Mouse (Mus musculus): ENCODE measurements around the gene Dennd1b. TPM values are rescaled to one million over a fixed set of nuclear protein-coding genes. Genes with fewer than 3 reads are reported as not detected.

The Dennd1b gene
- total and polyA plus RNA-seq, 2 experiments from 2014 or later, result 11.1 to 39.6 TPM

- no peak for TF ChIP-seq CTCF (IDR thresholded peaks at IDR 0.05; ENCODE audit: low read depth)
- no peak for TF ChIP-seq EP300 (IDR thresholded peaks at IDR 0.05; ENCODE audit: low read depth)
- H3K27ac ChIP-seq (ENCODE audit: low read depth), result no peak overlapping the region
- H3K27me3 ChIP-seq (ENCODE audit: control insufficient read depth, insufficient read depth, low read length), result no peaks in the 10 kb centered on the region
- H3K36me3 ChIP-seq (replicated peaks; ENCODE audit: control insufficient read depth, insufficient read depth, low read length), result peaks cover 42% of the 10 kb centered on the region
- DNase-seq (ENCODE audit: low spot score) (no peak), ATAC-seq (ENCODE audit: insufficient read depth, low read depth) (no peak)
- no peaks in the 10 kb centered on the region for H3K9me3 ChIP-seq (replicated peaks; ENCODE audit: control insufficient read depth, low read length)
- no peak overlapping the region for H3K4me3 ChIP-seq (ENCODE audit: low read depth, low read length)
- no peaks in the 10 kb centered on the region for H3K4me1 ChIP-seq (ENCODE audit: control insufficient read depth, insufficient read depth)
- no peak overlapping the region for H3K9ac ChIP-seq (replicated peaks; ENCODE audit: low read depth, low read length)
- H3K4me2 ChIP-seq (ENCODE audit: low read depth, low read length), result no peak overlapping the region
- 91% methylated on average over 2 of the region's 2 CpGs for WGBS
Measured at GRCm38 (mm10) chr1:139108251-139108650, 145.0 kb downstream of the Dennd1b start.

- whole genome bisulfite sequencing, result 98% methylated on average over 8 of the region's 8 CpGs
- Histone ChIP-seq H3K27me3 (ENCODE audit: control insufficient read depth, insufficient read depth, low read length) (no peaks in the 10 kb centered on the region), H3K36me3 (replicated peaks; ENCODE audit: control insufficient read depth, insufficient read depth, low read length) (no peaks in the 10 kb centered on the region), H3K4me1 (ENCODE audit: control insufficient read depth, insufficient read depth) (no peaks in the 10 kb centered on the region), H3K4me3 (ENCODE audit: low read depth, low read length) (no peak overlapping the region), H3K4me2 (ENCODE audit: low read depth, low read length) (no peak overlapping the region), H3K9ac (replicated peaks; ENCODE audit: low read depth, low read length) (no peak overlapping the region), H3K9me3 (replicated peaks; ENCODE audit: control insufficient read depth, low read length) (no peaks in the 10 kb centered on the region), H3K27ac (ENCODE audit: low read depth) (no peak overlapping the region)
- ATAC-seq (ENCODE audit: insufficient read depth, low read depth), result no peak
- no peak for TF ChIP-seq CTCF (IDR thresholded peaks at IDR 0.05; ENCODE audit: low read depth)
- no peak for TF ChIP-seq EP300 (IDR thresholded peaks at IDR 0.05; ENCODE audit: low read depth)
- DNase-seq (ENCODE audit: low spot score), result no peak
Measured at GRCm38 (mm10) chr1:139122626-139123025, 159.4 kb downstream of the Dennd1b start.

GRCm38 (mm10) chr1:139139644-139140043, 176.4 kb downstream of the Dennd1b start:
- no peak overlapping the region for H3K27ac ChIP-seq (ENCODE audit: low read depth)
- H3K9ac ChIP-seq (replicated peaks; ENCODE audit: low read depth, low read length), result no peak overlapping the region
- no peaks in the 10 kb centered on the region for H3K9me3 ChIP-seq (replicated peaks; ENCODE audit: control insufficient read depth, low read length)
- H3K4me1 ChIP-seq (ENCODE audit: control insufficient read depth, insufficient read depth), result no peaks in the 10 kb centered on the region
- no peak overlapping the region for H3K4me3 ChIP-seq (ENCODE audit: low read depth, low read length)
- no peak overlapping the region for H3K4me2 ChIP-seq (ENCODE audit: low read depth, low read length)
- ATAC-seq (ENCODE audit: insufficient read depth, low read depth), result no peak
- H3K27me3 ChIP-seq (ENCODE audit: control insufficient read depth, insufficient read depth, low read length), result no peaks in the 10 kb centered on the region
- no peak for DNase-seq (ENCODE audit: low spot score)
- peaks cover 19% of the 10 kb centered on the region for H3K36me3 ChIP-seq (replicated peaks; ENCODE audit: control insufficient read depth, insufficient read depth, low read length)
- TF ChIP-seq CTCF (IDR thresholded peaks at IDR 0.05; ENCODE audit: low read depth) (no peak), EP300 (IDR thresholded peaks at IDR 0.05; ENCODE audit: low read depth) (no peak)
- 61% methylated on average over 1 of the region's 1 CpGs for WGBS

- peaks cover 25% of the 10 kb centered on the region for H3K36me3 ChIP-seq (replicated peaks; ENCODE audit: control insufficient read depth, insufficient read depth, low read length)
Measured at GRCm38 (mm10) chr1:139145516-139145915, 182.3 kb downstream of the Dennd1b start.

GRCm38 (mm10) chr1:139146306-139146705, 183.1 kb downstream of the Dennd1b start:
- WGBS, result 89% methylated on average over 3 of the region's 3 CpGs

More at GRCm38 (mm10) chr1:139145516-139145915, 182.3 kb downstream of the Dennd1b start:
- WGBS, result 61% methylated on average over 2 of the region's 2 CpGs
- ATAC-seq (ENCODE audit: insufficient read depth, low read depth) (no peak), DNase-seq (ENCODE audit: low spot score) (no peak)
- no peak overlapping the region for H3K9ac ChIP-seq (replicated peaks; ENCODE audit: low read depth, low read length)
- H3K27me3 ChIP-seq (ENCODE audit: control insufficient read depth, insufficient read depth, low read length), result no peaks in the 10 kb centered on the region
- no peak overlapping the region for H3K4me2 ChIP-seq (ENCODE audit: low read depth, low read length)
- no peaks in the 10 kb centered on the region for H3K9me3 ChIP-seq (replicated peaks; ENCODE audit: control insufficient read depth, low read length)
- H3K27ac ChIP-seq (ENCODE audit: low read depth), result no peak overlapping the region
- no peak overlapping the region for H3K4me3 ChIP-seq (ENCODE audit: low read depth, low read length)
- no peaks in the 10 kb centered on the region for H3K4me1 ChIP-seq (ENCODE audit: control insufficient read depth, insufficient read depth)
- TF ChIP-seq CTCF (IDR thresholded peaks at IDR 0.05; ENCODE audit: low read depth), result no peak
- TF ChIP-seq EP300 (IDR thresholded peaks at IDR 0.05; ENCODE audit: low read depth), result no peak

GRCm38 (mm10) chr1:139153006-139153405, 189.8 kb downstream of the Dennd1b start:
- Histone ChIP-seq H3K27me3 (ENCODE audit: control insufficient read depth, insufficient read depth, low read length) (no peaks in the 10 kb centered on the region), H3K4me3 (ENCODE audit: low read depth, low read length) (no peak overlapping the region), H3K9me3 (replicated peaks; ENCODE audit: control insufficient read depth, low read length) (no peaks in the 10 kb centered on the region), H3K9ac (replicated peaks; ENCODE audit: low read depth, low read length) (no peak overlapping the region), H3K27ac (ENCODE audit: low read depth) (no peak overlapping the region), H3K4me1 (ENCODE audit: control insufficient read depth, insufficient read depth) (no peaks in the 10 kb centered on the region), H3K36me3 (replicated peaks; ENCODE audit: control insufficient read depth, insufficient read depth, low read length) (no peaks in the 10 kb centered on the region), H3K4me2 (ENCODE audit: low read depth, low read length) (no peak overlapping the region)
- WGBS, result 90% methylated on average over 2 of the region's 2 CpGs
- DNase-seq (ENCODE audit: low spot score), result no peak
- no peak for ATAC-seq (ENCODE audit: insufficient read depth, low read depth)
- no peak for TF ChIP-seq CTCF (IDR thresholded peaks at IDR 0.05; ENCODE audit: low read depth)
- TF ChIP-seq EP300 (IDR thresholded peaks at IDR 0.05; ENCODE audit: low read depth), result no peak

More at GRCm38 (mm10) chr1:139146306-139146705, 183.1 kb downstream of the Dennd1b start:
- DNase-seq (ENCODE audit: low spot score), result no peak
- H3K27ac ChIP-seq (ENCODE audit: low read depth), result no peak overlapping the region
- TF ChIP-seq EP300 (IDR thresholded peaks at IDR 0.05; ENCODE audit: low read depth) (no peak), CTCF (IDR thresholded peaks at IDR 0.05; ENCODE audit: low read depth) (no peak)
- H3K4me1 ChIP-seq (ENCODE audit: control insufficient read depth, insufficient read depth), result no peaks in the 10 kb centered on the region
- H3K27me3 ChIP-seq (ENCODE audit: control insufficient read depth, insufficient read depth, low read length), result no peaks in the 10 kb centered on the region
- H3K36me3 ChIP-seq (replicated peaks; ENCODE audit: control insufficient read depth, insufficient read depth, low read length), result peaks cover 25% of the 10 kb centered on the region
- H3K9ac ChIP-seq (replicated peaks; ENCODE audit: low read depth, low read length), result no peak overlapping the region
- ATAC-seq (ENCODE audit: insufficient read depth, low read depth), result no peak
- H3K4me3 ChIP-seq (ENCODE audit: low read depth, low read length), result no peak overlapping the region
- no peak overlapping the region for H3K4me2 ChIP-seq (ENCODE audit: low read depth, low read length)
- H3K9me3 ChIP-seq (replicated peaks; ENCODE audit: control insufficient read depth, low read length), result no peaks in the 10 kb centered on the region
